Mouse (Mus musculus): Measurements from ENCODE around the gene Tm9sf4.

DNA sequence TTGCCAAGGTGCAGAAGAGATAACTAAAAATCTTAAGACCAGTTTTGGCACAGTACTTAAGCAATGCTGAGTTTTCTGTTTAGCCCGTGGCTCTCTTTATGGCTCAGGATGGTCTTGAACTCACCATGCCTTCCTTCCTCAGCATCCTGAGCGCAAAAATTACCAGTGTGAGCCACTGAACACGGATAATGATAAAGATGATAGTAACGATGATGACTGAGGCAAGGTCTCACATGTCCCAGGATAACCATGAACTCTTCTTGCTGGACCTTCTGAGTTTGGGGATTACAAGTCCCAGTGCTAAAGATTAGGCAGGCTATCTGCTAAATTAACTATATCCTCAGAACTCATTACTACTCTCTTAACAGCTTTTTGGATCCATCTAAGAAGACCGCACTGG is 970 bp upstream of the Tm9sf4 start:
- TF ChIP-seq POLR2A (IDR thresholded peaks at IDR 0.05; ENCODE audit: borderline replicate concordance, insufficient read depth, low read length) (no peak), CTCF (IDR thresholded peaks at IDR 0.05; ENCODE audit: borderline replicate concordance, insufficient read depth, low read depth, low read length) (no peak)

All from cerebellum, adult 2 months (tissue).